Mouse (Mus musculus) brain, embryonic 14.5 days (tissue): ENCODE measurements around the gene Tff1.

Experiments used
- CTCF ChIP-seq: fragments of 200-500 bp; IDR thresholded peaks from 2 replicates; pipeline ENCODE4 v1.5.1; 2012; ENCODE audit warnings: inconsistent platforms, mild to moderate bottlenecking, moderate library complexity, borderline replicate concordance; ENCODE audit not compliant: insufficient read depth, insufficient read length; ENCODE audit errors: extremely low read depth
- POLR2A ChIP-seq: fragments of 200-500 bp; IDR thresholded peaks from 2 replicates; pipeline ENCODE4 v1.6.1; 2012; ENCODE audit warnings: mild to moderate bottlenecking, inconsistent platforms, borderline replicate concordance; ENCODE audit not compliant: poor library complexity, insufficient read depth, insufficient read length, severe bottlenecking; ENCODE audit errors: extremely low read depth

GRCm38 (mm10) chr17:31142116-31142515, 23.0 kb downstream of the Tff1 start:
- TF ChIP-seq POLR2A, result no peak
- no peak for TF ChIP-seq CTCF
